Mouse (Mus musculus) cortical plate, adult 2 months (tissue): ENCODE measurements at regions not wholly inside any gene's neighbourhood (a gene's known extent, or its start where the extent isn't known, plus 50 kb on each side); places are given as distances from the start of the nearest gene placed in this dataset.

Source experiments
- CTCF ChIP-seq: fragments of 200-500 bp; IDR thresholded peaks from 2 replicates; pipeline ENCODE4 v1.5.1; 2011; ENCODE audit warnings: mild to moderate bottlenecking, control low read depth, low read length; ENCODE audit not compliant: insufficient read depth; ENCODE audit errors: extremely low read depth
- POLR2A ChIP-seq: fragments of 200-500 bp; IDR thresholded peaks from 2 replicates; pipeline ENCODE4 v1.6.1; 2011; ENCODE audit warnings: mild to moderate bottlenecking, low read length, control low read depth; ENCODE audit not compliant: insufficient read depth; ENCODE audit errors: extremely low read depth

DNA sequence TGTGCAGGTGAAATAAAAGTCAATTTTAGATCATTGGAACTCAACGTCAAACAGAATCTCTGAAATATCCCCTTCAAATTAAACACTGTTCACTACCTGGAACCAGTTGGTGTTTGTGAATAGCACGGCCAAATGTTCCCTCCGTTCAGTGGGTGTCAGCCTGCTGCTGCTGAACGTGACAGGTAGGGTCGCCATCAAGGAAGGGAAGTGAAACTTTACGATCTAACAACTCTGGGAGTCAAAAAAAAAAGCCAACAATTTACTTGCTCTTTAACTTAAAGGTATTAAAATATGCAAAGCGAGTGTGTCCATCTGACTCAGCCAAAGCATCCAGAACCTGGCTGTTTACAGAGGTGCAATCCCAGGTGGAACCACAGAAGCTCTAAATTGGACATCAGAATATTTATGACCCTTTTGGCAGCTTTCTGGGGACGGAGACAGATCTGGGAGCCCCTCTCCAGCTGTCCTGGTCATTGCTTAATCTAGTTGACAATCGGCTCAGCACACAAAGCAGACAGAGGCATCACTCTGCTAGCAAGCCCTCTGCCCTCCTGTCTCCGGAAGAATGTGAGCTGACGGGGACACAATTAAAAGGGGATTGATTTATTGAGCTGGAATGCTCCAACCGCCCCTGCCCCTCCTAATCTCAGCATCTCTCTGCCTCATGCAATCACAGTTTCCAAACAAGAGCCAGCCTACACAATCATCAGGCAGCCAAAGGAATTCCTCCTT is 191.9 kb downstream of the 1500009L16Rik start:
- no peak for TF ChIP-seq CTCF
- no peak for TF ChIP-seq POLR2A
